Mouse (Mus musculus) limb, embryonic 12.5 days (tissue): ENCODE measurements at regions not wholly inside any gene's neighbourhood (a gene's known extent, or its start where the extent isn't known, plus 50 kb on each side); places are given as distances from the start of the nearest gene placed in this dataset.
A peak's percentile ranks its signal among the peaks of the same experiment; 100 is the strongest.

Experiments
- ATAC-seq: fragments of 200-750 bp; cut with Nextera tagmentation; 2 replicates; pipeline ENCODE4 v1.8.0; 2017; ENCODE audit warnings: low read depth, moderate TSS enrichment; ENCODE audit not compliant: insufficient number of reproducible peaks, insufficient read depth, low FRiP score, low TSS enrichment
- H3K27ac ChIP-seq: fragments of 300-500 bp; sonication (generic); 2 replicates; pipeline ENCODE4 v1.5.1; 2016; ENCODE audit warnings: mild to moderate bottlenecking, moderate library complexity
- H3K27me3 ChIP-seq: fragments of 300-500 bp; sonication (generic); 2 replicates; pipeline ENCODE4 v1.6.1; 2016; ENCODE audit warnings: mild to moderate bottlenecking, moderate library complexity
- H3K36me3 ChIP-seq: fragments of 300-500 bp; sonication (generic); 2 replicates; pipeline ENCODE4 v1.6.1; 2016; ENCODE audit warnings: mild to moderate bottlenecking, moderate library complexity
- H3K4me1 ChIP-seq: fragments of 300-500 bp; sonication (generic); replicated peaks from 2 replicates; pipeline ENCODE4 v1.6.1; 2016
- H3K4me2 ChIP-seq: fragments of 300-500 bp; sonication (generic); 2 replicates; pipeline ENCODE4 v1.6.1; 2016; ENCODE audit warnings: mild to moderate bottlenecking, moderate library complexity
- H3K4me3 ChIP-seq: fragments of 300-500 bp; sonication (generic); replicated peaks from 2 replicates; pipeline ENCODE4 v1.5.1; 2016; ENCODE audit warnings: mild to moderate bottlenecking
- H3K9ac ChIP-seq: fragments of 300-500 bp; sonication (generic); replicated peaks from 2 replicates; pipeline ENCODE4 v1.6.1; 2016; ENCODE audit warnings: mild to moderate bottlenecking, moderate library complexity
- H3K9me3 ChIP-seq: fragments of 300-500 bp; sonication (generic); 2 replicates; pipeline ENCODE4 v1.6.1; 2016; ENCODE audit warnings: mild to moderate bottlenecking, moderate library complexity
- WGBS: fragments of 180-500 bp; shearing (Covaris S2); methylation state at CpG from one replicate; pipeline ENCODE4 v1.1.7; 2016; 5-methylcytosine and 5-hydroxymethylcytosine counted together

DNA sequence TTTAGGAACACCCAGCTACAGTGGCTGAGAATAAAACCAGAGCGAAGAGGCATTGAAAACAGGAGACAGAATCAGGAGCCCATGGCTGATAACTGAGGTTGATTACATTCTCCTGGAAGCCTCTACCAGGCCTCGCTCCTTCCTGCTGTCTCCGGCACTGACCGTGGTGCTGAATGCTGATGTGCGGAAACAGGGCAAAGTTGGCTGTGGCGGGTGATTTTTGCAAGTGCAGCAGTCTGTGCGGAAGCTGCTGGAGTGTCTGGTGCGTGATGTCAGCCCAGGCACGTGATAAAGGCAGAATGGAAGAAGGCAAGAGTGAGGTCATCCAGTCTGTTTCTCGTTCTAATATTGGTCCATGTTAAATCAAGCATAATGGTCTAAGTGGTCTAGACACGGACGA, 153.8 kb upstream of the Podxl start:
- no peaks in the 10 kb centered on the region for H3K4me1 ChIP-seq
- H3K9ac ChIP-seq, result no peak overlapping the region
- no peak overlapping the region for H3K4me3 ChIP-seq
- no peaks in the 10 kb centered on the region for H3K36me3 ChIP-seq
- H3K27ac ChIP-seq, result no peak overlapping the region
- 23% methylated on average over 12 of the region's 12 CpGs for WGBS
- ATAC-seq, result no peak
- no peak overlapping the region for H3K4me2 ChIP-seq
- no peaks in the 10 kb centered on the region for H3K9me3 ChIP-seq
- H3K27me3 ChIP-seq, result no peaks in the 10 kb centered on the region

DNA sequence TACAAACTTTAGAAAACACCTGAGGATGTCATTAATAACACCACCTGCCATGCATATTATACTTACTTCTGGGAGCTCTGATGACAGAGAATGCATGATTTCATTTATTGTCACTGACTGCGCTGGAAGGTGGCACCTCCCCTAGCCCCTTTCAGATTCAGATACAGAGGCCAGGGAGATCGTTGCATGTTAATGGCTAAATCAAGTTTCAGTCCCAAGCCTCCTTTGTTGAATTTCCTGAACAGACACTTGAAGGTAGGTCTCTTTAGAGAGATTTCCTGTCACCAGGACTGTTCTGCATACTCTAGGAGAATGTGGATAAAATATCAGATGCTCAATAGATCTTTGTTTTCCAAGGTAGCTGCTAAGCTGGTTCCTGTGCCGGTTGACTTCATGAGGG, 143.5 kb upstream of the Podxl start:
- no peaks in the 10 kb centered on the region for H3K9me3 ChIP-seq
- no peak overlapping the region for H3K9ac ChIP-seq
- H3K27ac ChIP-seq, result no peak overlapping the region
- WGBS, result 61% methylated on average over 3 of the region's 3 CpGs
- H3K36me3 ChIP-seq, result no peaks in the 10 kb centered on the region
- H3K27me3 ChIP-seq, result peaks cover 12% of the 10 kb centered on the region
- ATAC-seq, result no peak
- no peaks in the 10 kb centered on the region for H3K4me1 ChIP-seq
- H3K4me2 ChIP-seq, result no peak overlapping the region
- H3K4me3 ChIP-seq, result no peak overlapping the region

DNA sequence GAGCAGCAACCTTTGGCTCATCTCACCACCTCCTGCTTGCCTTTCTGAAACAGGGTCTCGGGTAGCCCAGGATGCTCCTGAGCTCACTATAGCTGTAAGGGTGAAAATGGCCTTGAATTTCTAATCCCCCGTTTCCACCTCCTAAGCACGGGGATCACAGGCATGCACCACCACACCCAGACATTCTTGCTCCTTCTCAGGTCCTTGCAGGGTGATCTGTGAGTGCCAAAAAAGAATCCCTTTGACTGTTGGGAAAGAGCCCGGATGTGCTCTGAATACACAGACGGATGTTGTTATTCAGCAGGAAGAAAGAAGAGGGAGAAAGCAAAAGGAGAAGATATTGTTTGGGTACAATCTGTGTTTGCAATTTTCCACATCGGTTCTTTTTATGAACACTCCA, 140.4 kb upstream of the Podxl start:
- Histone ChIP-seq H3K9me3 (no peaks in the 10 kb centered on the region), H3K4me1 (no peaks in the 10 kb centered on the region), H3K36me3 (no peaks in the 10 kb centered on the region), H3K4me3 (no peak overlapping the region), H3K27ac (no peak overlapping the region), H3K27me3 (peaks cover 12% of the 10 kb centered on the region), H3K9ac (no peak overlapping the region), H3K4me2 (no peak overlapping the region)
- WGBS, result 77% methylated on average over 6 of the region's 6 CpGs
- no peak for ATAC-seq

DNA sequence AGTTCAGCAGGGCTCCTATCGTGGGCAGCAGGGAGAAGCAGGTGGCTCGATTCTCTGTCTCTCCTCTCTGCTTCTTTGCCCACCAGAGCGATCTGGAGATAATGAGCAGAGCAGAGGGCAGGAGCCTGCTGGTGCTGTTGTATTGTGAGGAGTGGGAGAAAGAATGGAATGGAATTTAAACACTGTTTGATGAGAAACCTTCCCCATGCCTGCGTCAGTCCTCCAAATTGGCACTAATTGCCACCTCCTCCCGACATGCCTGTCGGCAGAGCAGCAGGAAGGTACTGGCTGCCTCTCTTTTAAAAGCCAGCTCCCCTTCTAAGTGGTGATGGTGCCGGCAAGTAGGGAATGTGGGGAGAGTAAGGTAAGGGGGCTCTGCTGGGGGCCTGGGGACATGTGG, 139.2 kb upstream of the Podxl start:
- Histone ChIP-seq H3K36me3 (no peaks in the 10 kb centered on the region), H3K4me2 (no peak overlapping the region), H3K9ac (no peak overlapping the region), H3K4me3 (no peak overlapping the region), H3K4me1 (no peaks in the 10 kb centered on the region), H3K27me3 (peaks cover 12% of the 10 kb centered on the region), H3K27ac (no peak overlapping the region), H3K9me3 (no peaks in the 10 kb centered on the region)
- no peak for ATAC-seq
- WGBS, result 33% methylated on average over 7 of the region's 7 CpGs

DNA sequence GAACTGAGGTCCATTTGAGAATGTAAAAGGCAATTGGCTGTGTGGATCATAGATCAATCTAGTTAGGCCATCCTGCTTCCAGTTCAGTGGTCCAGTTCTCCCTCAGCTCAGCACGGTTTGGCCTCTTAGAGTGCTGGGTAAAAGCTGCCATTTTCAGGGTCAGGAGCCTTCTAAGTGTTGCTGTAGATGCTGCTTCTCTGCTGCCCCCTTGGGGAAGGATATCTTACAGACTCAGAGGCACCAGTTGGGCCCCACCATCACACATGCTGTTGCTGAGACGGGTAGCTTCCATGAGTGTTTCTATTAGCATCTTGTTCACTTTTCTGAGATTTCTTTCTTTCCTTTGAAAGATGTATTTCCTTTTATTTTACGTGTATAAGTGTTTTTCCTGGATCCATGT, 132.1 kb upstream of the Podxl start:
- Histone ChIP-seq H3K27me3 (no peaks in the 10 kb centered on the region), H3K27ac (no peak overlapping the region), H3K4me2 (no peak overlapping the region), H3K4me3 (no peak overlapping the region), H3K9me3 (no peaks in the 10 kb centered on the region), H3K36me3 (no peaks in the 10 kb centered on the region), H3K9ac (no peak overlapping the region), H3K4me1 (no peaks in the 10 kb centered on the region)
- no peak for ATAC-seq
- 63% methylated on average over 3 of the region's 3 CpGs for WGBS

DNA sequence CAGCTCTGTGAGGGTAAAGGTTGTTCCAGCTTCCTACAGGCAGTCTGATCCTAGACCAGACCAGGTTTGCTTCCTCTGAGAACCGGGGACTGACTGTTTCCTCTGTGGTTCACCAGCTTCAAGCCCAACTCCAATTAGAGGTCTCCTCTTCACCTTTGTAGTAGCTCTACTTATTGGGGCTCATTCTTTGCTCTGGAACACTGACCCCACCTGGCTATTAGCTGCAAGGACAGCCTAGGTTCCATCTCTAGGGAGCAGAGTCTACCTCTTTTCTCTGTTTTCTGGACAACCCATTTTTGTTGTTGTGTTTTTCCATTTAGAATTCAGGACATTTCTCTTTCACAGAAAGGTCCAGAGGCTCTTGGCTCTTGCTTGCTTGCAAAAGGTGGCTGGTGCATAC, 129.3 kb upstream of the Podxl start:
- Histone ChIP-seq H3K9ac (no peak overlapping the region), H3K27me3 (no peaks in the 10 kb centered on the region), H3K4me3 (no peak overlapping the region), H3K9me3 (no peaks in the 10 kb centered on the region), H3K4me2 (no peak overlapping the region), H3K36me3 (no peaks in the 10 kb centered on the region), H3K4me1 (no peaks in the 10 kb centered on the region), H3K27ac (no peak overlapping the region)
- WGBS, result 62% methylated on average over 1 of the region's 1 CpGs
- no peak for ATAC-seq

DNA sequence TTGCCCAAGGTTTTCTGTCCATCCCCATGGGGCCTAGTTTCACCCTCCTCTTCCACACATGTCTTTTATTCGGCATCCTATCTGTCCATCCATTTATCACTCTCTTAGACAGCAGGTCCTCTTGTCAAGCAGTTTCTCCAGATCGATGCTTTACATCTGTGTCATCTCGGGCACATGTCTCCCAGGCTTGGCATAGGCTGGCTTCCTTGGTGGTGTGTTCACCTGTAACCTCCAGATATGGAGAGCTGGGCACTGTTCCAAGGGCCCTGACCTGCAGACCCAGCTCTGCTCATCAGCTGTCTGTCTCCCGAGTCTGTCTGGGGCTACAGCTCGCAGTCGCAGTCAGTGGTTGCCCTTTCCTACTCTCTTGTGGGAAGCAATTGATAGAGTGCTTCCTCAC, 128.2 kb upstream of the Podxl start:
- ATAC-seq, result no peak
- H3K4me2 ChIP-seq, result no peak overlapping the region
- no peaks in the 10 kb centered on the region for H3K36me3 ChIP-seq
- no peaks in the 10 kb centered on the region for H3K27me3 ChIP-seq
- H3K27ac ChIP-seq, result no peak overlapping the region
- 88% methylated on average over 6 of the region's 6 CpGs for WGBS
- H3K9me3 ChIP-seq, result no peaks in the 10 kb centered on the region
- H3K9ac ChIP-seq, result no peak overlapping the region
- H3K4me1 ChIP-seq, result no peaks in the 10 kb centered on the region
- H3K4me3 ChIP-seq, result no peak overlapping the region

DNA sequence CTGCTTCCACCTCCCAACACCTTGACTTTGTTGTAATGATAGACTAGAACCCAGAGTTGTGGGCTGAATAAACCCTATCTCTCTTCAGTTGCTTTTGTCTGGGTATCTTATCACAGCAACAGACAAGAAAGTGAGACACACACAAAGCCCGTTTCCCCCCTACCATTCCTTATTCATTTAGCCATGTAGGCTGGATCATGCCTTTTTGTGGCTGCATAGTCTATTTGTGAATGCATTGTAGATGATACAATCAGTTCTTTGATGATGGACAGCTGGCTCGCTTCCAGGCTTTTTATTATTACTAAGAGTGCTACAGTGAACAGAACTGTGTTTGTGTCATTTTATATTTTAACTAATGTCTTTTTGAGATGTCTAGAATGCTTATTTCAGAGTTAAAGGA, 116.3 kb upstream of the Podxl start:
- Histone ChIP-seq H3K4me1 (no peaks in the 10 kb centered on the region), H3K27ac (no peak overlapping the region), H3K36me3 (no peaks in the 10 kb centered on the region), H3K9me3 (no peaks in the 10 kb centered on the region), H3K9ac (no peak overlapping the region), H3K4me3 (no peak overlapping the region), H3K4me2 (no peak overlapping the region), H3K27me3 (no peaks in the 10 kb centered on the region)
- 81% methylated on average over 2 of the region's 2 CpGs for WGBS
- ATAC-seq, result no peak

DNA sequence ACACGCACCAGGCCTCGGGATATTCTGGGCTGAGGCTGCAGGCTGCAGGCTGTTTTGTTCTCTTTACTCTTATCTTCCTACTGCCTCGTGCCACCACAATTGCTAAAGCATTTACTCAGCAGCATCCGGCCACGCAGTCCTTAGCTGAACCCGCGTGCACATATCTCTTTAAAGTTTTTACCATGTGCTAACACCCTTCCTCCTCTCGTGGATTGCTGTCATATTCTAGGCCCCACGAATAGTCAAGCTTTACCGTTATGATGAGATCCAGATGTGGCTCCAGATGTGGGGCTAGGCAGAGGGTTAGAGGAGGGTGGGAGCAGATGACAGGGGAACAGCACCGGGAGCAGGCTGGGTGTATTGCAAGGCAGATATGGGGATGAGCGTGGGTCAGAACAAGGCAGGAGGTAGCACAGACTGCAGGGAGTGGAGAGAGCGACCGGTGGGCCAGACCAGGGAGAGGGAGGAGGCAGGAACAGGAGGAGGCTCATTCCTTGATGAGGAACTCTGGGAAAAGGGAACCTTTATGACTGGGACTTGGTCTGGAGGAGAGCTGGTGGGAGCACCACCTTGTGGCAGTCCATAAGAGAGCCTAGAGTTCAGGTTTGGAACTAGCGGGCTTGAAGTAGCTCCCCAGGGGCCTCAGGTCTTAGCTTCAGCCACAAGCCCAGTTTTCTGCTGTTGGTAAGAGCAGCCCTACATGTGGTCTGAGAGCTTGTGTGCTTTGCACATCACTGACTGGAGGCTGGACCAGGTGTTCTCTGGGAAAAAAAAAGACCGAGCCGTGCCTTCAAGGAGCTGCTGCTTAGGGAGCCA, 102.1 kb upstream of the Podxl start:
- no peak overlapping the region for H3K4me3 ChIP-seq

DNA sequence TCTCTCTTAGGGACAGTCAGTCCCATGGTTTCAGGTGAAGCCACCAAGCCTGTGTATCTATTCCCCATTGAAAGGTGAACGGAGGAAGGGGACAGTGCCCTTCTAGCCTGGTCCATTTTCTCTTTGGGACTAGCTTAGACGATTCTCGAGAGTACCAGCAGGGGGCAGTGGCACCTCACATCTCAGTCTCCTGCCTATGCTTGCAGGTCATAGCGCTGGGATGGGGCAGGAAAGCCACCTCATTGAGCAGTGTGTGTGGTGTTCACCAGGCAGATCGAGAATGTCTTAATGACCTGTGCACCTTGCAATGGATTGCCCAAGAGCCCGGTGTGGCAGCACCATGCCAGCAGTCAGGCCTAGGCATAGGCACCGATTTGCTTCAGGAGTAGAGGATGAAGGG, 100.7 kb upstream of the Podxl start:
- no peak overlapping the region for H3K4me3 ChIP-seq
- no peak overlapping the region for H3K4me2 ChIP-seq
- H3K27me3 ChIP-seq, result peaks cover 39% of the 10 kb centered on the region
- no peaks in the 10 kb centered on the region for H3K36me3 ChIP-seq
- WGBS, result 19% methylated on average over 7 of the region's 7 CpGs
- H3K27ac ChIP-seq, result no peak overlapping the region
- H3K9ac ChIP-seq, result no peak overlapping the region
- ATAC-seq, result no peak
- H3K4me1 ChIP-seq, result peaks cover 27% of the 10 kb centered on the region
- peaks cover 5% of the 10 kb centered on the region; the same call in 1 of the 2 replicates for H3K9me3 ChIP-seq

More for the DNA sequence above, 102.1 kb upstream of the Podxl start:
- Histone ChIP-seq H3K27ac (0 out of 2 replicates have a peak overlapping the region, but pooled peaks have one; percentile 17), H3K4me1 (peaks cover 27% of the 10 kb centered on the region), H3K9ac (no peak overlapping the region; the same call in 1 of the 2 replicates), H3K36me3 (no peaks in the 10 kb centered on the region), H3K9me3 (peaks cover 5% of the 10 kb centered on the region; the same call in 1 of the 2 replicates), H3K27me3 (peaks cover 27% of the 10 kb centered on the region), H3K4me2 (peak overlapping the region; percentile 34)
- 21% methylated on average over 17 of the region's 17 CpGs for WGBS
- ATAC-seq, result peak; percentile 66

DNA sequence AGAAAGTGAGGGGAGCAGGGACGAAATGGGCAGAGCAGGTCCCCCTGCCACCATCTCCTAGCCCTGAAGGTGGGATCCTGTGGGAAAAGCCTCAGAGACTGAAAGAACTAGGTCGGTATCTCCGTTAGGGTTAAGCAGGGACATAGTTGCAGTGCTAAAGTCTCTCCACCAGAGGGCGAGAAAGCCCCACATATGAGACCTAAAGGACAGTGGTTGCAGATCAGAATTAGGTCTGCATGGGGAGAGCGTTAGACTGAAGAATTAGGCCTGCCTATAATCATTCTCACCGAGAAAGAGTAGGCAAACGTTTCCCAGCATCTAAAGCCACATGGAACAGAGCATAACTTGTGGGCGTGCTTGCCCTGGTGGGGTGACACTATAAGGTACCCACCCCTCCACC, 97.0 kb upstream of the Podxl start:
- peaks cover 13% of the 10 kb centered on the region for H3K4me1 ChIP-seq
- 11% methylated on average over 8 of the region's 8 CpGs for WGBS
- ATAC-seq, result 0 out of 2 replicates have a peak, but pooled peaks have one; percentile 21
- no peaks in the 10 kb centered on the region for H3K36me3 ChIP-seq
- H3K9ac ChIP-seq, result no peak overlapping the region; the same call in 1 of the 2 replicates
- no peak overlapping the region for H3K4me2 ChIP-seq
- H3K9me3 ChIP-seq, result no peaks in the 10 kb centered on the region
- no peak overlapping the region for H3K27ac ChIP-seq
- H3K27me3 ChIP-seq, result peaks cover 41% of the 10 kb centered on the region
- H3K4me3 ChIP-seq, result no peak overlapping the region

DNA sequence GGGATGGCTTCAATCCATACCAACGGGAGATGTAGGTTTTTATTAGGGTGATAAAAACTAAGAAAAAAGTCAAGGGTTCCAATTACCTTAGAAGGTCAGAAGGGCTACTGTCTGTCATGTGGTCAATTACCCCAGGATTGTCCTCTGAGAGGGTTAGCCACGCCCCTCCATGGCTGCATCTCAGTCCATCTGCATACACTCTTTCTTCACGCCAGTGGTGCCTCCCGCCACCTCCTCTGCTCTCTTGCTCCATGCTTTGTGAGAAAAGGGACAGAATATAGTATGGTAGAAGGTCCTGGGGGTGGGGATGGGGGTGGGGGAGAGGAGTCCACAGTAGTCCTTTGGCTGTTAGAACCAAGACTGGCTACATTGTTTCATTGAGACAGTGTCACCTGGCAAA, 96.1 kb upstream of the Podxl start:
- no peak for ATAC-seq
- no peak overlapping the region for H3K4me2 ChIP-seq

More for the DNA sequence above, 96.1 kb upstream of the Podxl start:
- Histone ChIP-seq H3K27me3 (peaks cover 41% of the 10 kb centered on the region), H3K36me3 (no peaks in the 10 kb centered on the region), H3K27ac (no peak overlapping the region), H3K4me1 (peaks cover 4% of the 10 kb centered on the region; the same call in 1 of the 2 replicates), H3K4me3 (no peak overlapping the region), H3K9ac (no peak overlapping the region), H3K9me3 (no peaks in the 10 kb centered on the region)
- WGBS, result 36% methylated on average over 4 of the region's 4 CpGs
